Mouse (Mus musculus) kidney, postnatal 36 days (tissue): ENCODE measurements around the gene Pif1.

Experiments
- DNase-seq, 2 experiments: peaks; one replicate each; pipeline ENCODE4 v3.0.0; 2021 to 2022; ENCODE audit warnings: mixed read lengths in 2 of 2

The Pif1 gene

GRCm38 (mm10) chr9:65641446-65642052 is 54.6 kb downstream of the Pif1 start:
- DNase-seq = no peak

DNA sequence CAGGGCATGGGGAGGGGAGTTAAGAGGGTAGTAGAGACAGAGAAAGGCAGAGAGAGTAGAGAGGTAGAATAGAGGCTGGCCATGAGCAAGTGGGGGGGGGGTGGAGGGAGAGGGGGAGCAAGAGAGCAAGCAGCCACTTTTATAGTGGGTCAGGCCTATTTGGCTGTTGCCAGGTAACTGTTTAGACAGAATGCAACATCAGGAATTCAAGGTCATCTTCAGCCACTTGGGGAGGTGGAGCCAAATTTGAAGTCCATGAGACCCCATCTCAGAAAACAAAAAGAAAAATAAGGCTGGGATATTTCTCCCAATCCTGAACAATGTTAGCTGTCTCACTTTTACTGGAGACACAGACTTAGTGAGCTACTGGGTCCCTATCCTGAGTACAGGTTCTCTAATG is 55.6 kb downstream of the Pif1 start:
- no peak for DNase-seq

DNA sequence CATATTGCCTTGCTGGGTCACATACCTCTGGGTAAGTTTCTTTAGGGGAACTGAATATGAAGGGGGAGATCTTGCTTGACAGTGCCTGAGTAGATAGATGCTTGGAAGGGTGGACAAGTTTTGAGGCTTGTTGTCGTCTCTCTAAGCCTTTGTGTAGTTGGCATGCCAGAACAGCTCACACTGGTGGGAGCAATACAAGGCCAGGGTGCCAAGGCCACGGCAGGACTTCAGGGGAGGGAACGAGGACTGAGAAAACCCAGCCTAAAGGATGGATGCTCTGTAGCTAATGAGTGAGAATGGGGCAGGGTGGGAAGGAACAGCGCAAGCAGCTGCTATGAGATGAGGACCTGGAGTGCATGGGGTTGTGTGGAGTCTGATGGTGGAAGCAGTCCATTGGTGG is 58.0 kb downstream of the Pif1 start:
- no peak for DNase-seq
